Mouse (Mus musculus): ENCODE measurements around the gene Liph.
"Not testable (repeated sequence)": the region's sequence is repeated elsewhere in the genome, so short reads cannot be mapped to it uniquely, and the experiment has no call there.

The Liph gene

DNA sequence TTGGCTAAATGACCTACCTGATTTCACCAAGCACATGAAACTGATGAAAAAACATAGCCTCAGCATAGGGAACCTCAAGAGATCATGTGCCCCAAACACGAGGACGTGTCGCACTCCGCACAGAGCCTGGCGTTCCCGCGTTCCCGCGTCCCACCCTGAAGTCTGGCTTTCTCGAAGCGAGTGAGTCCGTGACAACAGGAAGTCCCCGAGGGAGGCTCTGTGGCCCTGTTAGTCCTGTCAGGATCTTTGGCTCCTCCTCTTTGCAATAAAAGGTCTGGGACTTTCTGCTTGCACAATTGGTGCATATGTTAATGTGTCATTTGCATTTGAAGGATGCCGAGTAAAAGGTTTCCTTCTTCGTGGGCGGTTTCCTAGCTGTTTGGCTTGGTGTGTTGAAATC is at the start of gene Liph:
Liph (minus strand) TSS at position 360 of the 400 bp plus-strand sequence.
- DNase-seq: no peak

DNA sequence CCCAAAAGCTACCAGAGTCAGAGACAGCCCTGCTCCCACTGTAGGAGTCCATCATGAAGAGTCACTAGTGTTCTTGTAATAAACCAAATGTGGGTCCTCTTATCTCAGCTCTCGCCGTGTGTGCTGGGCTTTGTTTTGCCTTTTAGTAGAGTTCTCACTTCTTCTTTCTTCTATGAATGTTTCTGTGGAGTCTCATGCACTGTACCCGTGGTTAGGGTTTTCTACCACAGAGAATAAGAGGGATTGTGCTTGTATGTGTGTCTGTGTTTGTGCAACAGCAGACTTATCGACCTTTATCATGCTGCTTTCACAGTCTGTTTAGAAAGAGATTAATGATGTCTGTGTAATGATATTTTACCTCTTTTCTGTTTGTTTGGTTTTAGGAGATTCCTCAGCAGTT is 48.4 kb upstream of the Liph start:
- no peak for DNase-seq

DNA sequence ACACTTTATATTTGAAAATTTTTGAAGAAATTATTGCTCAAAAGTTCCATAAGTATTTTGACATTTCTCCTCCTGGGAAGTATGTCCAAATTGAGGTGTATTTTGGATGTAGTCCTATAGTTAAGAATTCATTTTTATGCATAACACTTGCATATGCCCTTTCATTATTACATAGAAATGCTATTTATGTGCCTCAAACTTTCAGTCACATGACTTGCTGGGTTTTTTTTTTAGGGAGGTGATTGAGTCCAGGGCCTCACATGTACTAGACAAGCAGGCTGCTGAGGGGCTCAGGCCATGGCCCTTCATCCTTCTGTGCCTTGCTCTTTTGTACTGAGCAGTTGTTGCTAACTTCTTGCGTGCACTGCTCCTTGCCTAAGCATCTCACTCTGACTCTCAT is 44.5 kb upstream of the Liph start:
- no peak for DNase-seq

DNA sequence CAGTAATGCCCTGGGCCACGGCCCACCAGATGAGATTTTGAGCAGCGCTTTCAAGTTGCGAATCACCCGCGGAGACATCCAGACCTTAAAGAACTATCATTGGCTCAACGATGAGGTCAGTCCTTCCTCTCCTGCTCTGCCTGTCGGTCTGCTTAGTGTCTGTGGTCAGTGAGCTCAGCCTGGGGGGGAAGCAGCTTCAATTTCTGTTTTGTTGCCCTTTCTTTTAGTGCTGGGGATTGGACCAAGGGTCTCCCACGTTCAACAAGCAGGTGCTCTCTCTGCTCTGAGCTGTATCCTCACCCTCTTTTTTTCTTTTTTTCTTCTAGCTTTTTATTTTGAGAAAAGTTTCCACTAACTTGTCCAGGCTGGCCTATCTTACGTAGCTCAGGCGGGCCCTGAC is 43.1 kb upstream of the Liph start:
- DNase-seq: no peak

DNA sequence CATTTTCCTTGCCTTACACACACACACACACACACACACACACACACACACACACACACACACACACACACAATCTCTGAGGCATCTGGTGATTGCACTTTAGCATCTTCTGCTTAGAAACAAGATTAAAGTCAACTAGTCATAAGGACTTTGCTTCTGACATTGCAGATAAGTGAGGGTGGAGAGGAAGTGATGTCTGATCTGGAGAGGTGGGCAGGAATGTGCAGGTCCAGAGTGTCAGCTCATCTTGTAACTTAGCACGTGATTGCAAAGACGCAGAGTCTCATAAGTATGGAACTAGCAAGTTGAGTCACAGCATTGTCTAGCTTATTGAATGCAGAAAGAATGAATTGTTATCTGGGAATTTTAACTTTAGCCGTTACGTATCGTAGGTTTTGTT is 32.0 kb upstream of the Liph start:
- DNase-seq: no peak

DNA sequence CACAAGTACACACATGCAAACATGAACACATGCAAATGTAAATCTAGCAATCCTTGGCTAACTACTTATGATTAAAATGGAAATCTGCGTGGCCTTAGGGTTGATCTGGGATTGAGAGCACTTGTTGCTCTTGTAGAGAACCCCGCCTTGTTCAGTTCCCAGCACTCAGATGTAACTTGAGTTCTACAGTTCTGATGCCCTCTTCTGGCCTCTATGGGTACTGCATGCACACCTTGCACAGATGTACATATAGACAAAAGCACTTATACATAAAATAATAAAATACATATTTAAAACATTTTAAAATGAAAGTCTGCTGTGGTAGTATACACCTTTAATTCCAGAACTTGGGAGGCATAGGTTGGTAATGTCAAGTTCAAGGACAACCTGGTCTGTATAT is 26.7 kb upstream of the Liph start:
- peak in 1 of 2 experiments; percentile 20 for DNase-seq

DNA sequence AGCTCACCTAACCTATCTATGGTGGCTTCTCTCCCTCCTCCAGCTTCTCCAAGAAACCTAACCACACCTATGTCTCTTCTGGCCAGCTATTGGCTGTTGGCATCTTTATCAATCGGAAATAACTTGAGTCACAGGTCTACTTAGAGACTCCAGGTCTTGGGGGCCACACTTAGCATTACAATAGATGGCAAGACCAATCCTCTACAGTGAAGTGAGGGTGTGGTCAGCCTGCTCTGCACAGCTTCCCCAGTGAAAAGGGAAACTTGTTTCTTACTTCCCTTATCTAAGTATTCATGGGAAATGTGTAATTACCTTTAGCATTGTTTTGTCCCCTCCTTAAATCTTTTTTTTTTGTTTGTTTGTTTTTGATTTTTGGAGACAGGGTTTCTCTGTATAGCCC is 20.1 kb upstream of the Liph start:
- no peak for DNase-seq

DNA sequence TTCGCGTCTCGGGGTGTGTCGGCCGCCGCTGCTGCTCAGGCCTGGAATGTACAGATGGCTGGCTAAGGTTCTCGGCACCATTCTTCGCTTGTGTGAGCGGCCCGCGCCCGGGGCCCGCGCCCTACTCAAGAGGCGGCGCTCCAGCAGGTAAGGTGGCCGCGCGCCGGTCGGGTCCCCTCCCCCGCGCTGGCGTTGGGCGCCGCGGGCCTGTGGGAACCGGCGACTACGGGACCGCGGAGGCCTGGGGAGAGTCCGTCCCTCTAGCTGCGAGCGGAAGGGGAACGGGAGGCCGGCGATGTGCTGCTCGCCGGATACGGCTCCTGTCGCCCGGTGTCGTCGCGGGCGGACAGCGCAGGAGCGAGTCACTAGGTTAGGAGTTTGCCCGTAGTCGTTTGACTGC is 14.1 kb upstream of the Liph start:
- DNase-seq: no peak

DNA sequence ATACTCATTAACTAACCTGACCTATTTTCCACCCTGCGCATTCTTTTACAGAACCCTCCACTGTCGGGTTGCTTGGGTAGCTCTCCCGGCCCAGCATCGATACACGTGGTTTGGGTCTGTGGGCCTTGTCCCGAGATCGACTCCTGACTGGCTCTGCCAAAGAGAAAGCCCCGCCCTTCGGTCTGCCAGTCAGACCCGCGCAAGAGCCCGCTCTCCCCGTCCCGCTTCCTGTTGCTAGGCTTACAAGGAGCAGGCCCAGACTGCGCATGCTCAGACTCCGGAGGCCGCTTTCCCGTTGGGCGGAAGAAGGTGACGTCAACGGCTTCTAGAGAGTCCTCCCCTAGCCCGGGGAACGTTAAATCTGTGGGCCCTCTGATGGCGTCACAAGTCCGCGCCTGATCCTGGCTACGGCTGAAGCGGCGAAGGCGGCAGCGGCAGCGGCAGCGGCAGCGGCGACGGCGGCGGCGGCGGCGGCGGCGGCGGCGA is 13.7 kb upstream of the Liph start, which contains the start of gene Senp2:
Senp2 (plus strand) TSS at position 386 of the 486 bp plus-strand sequence.
- DNase-seq: peak; percentile 100

DNA sequence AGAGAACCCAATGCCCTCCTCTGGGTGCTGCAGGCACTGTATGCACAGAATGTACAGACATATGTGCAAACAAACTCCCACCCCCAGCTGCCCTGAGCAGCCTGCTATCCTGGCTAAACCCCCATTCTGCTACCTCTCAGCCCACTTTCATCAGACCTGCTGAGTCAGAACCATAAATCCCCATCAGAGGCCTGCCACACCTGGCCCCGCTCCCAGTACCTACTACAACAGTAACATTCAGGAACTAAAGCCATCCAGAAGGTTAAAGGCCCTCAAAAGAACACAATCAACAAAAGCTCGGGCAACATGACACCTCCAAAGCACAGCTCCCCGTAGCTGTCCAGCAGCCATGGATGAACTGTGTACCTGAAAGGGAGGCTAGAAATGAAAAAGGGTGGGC is 6.1 kb upstream of the Liph start:
- no peak for DNase-seq

DNA sequence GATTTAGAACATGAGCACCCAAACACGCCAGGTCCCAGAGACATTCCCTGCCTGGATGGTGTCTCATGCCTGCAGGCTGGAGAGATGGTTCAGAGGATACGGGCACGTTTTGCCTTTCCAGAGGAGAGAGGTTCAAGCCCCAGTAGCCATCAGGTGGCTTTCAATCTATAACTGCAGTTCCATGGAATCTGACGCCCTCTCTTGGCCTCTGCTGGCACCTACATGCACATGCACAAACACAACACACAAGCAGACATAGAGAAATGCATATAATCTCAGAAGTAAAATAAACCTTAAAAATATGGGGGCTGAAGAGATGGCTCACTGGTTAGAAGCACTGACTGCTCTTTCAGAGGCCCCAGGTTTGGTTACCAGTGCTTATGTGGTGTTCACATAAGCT is 5.7 kb upstream of the Liph start:
- no peak for DNase-seq

DNA sequence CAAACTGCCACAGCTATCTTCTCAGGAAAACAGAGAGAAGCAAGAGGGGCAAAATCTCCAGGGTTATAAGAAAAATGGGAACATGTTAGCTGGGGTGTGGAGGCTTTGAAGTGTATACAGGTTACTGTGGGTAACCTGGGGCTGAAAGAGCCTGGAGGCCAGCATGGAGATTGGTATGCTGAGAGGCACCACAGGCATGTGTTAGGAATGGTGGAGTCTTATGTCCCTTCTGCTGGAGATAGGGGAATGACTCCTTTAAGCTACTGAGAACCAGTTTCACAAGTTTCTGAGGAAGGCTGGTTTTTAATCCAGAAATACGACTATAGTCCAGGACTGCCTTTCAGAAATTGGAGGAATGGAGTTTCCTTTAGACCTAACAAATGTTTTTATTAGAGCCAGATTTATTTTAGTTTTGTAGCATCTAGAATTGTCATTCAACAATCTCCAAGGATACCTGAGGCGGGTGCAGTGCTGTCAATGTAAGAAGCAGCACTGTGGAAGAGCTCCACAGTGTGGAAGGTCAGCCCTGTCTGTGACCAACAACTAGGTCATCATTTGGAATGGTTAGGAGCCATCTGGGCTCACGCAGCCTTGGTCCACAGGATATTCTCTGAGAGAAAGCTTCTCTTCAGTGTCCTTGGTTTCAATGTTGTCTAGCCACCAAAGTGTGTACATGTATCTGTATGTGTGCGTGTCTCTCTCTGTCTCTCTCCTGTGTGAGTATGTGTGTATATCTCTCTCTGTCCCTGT is 4.7 kb upstream of the Liph start:
- DNase-seq: no peak

DNA sequence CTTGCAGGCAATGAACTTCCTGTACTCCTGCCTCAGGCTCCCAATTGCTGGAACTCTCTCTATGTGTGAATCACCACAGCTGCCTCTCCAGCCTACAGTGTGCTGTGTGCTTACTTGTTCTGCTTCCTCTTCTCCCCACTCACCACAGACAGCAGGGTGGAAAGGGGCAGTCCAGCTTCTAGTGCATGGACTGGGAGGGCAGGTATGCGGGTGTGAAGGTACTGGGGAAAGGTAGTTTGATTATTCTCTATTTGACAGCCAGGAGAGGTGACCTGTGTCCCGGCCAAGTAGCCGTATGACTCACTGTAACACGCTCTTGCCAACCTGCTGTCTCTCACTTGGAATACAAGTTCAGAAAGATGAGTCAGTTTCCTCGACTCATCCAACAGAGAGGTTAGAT is 2.6 kb upstream of the Liph start:
- DNase-seq: peak in 1 of 2 experiments; percentile 16

DNA sequence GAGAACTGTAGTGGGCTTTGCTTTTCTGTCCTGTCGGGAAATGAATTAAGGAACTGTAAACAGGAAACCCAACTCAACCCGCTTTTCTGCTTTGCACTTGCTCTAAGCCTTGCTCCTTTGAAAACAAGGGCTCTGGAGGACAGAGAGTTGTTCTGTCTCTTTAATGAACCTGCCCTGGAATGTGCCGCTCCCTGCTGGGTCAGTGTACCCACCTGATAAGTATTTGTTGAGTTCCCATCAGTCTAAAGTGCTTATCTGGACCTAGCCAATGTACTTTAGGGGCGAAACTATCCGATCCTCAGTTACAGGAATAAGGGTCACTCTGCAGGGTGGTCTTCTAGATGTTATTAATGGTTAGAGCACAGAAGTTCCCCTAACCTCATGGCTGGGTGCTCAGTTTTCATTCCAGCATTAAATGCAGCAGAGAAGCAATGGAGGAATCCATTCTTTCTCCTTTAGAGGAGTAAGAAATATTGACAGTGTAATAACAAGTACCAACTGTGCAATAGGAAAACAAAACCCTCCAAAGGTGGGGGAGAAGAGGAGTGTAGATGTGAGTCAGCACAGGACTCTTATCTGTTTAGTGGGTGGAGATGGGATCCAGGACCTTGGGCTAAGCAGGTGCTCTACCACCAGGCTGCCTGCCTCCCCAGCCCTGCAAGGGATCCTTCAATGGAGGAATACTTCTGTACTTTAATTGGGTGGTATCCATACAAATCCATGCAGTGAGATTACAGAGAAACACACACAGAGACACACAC is 1.6 kb upstream of the Liph start:
- no peak for DNase-seq

DNA sequence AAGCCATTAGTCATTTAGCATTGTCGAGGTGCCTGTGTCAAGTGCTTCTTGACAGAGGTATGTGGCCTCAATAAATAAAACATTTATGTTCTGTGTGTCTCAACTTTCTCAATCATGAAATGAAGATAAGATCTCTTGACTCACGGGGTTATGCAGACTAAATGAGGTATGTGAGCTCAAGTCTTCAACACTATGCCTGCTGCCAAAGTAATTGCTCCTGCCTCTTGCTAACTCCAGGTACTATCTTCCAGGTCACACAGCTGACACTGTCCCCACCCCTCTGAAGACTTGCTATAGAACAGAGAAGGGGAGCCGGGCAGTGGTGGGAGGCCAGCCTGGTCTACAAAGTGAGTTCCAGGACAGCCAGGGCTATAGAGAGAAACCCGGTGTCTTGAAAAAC is 939 bp upstream of the Liph start:
- no peak for DNase-seq

DNA sequence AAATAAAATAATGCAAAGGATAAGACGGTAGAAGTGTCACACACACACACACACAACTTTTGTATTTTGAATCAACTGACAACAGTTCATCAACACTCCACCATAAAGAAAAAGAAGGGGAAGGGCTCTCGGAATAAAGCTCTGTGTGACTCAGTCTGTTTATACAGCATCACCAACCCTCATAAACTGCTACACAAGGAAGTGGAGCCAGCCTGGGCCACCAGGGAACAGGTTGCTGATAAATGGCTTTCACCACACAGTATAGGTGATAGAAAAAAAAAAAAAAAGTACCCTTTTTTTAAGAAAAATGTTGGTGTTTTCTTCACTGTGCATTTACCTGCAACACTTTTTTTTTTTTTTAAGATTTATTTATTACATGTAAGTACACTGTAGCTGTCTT is 3.7 kb downstream of the Liph start:
- DNase-seq: no peak

DNA sequence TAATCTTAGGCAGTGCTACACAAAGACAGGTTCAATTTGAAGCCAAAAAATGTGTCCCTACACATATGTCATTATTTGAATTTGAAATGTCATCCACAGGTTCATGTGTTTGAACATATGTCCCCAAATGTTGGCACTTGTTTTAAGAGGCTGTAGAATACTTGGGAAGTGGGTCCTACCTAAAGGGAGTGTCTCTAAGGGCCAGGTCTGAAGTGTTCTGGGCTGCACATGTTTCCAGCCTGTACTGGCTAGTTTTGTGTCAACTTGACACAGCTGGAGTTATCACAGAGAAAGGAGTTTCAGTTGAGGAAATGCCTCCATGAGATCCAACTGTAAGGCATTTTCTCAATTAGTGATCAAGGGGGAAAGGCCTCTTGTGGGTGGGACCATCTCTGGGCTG is 4.6 kb downstream of the Liph start:
- DNase-seq: not testable (repeated sequence)

DNA sequence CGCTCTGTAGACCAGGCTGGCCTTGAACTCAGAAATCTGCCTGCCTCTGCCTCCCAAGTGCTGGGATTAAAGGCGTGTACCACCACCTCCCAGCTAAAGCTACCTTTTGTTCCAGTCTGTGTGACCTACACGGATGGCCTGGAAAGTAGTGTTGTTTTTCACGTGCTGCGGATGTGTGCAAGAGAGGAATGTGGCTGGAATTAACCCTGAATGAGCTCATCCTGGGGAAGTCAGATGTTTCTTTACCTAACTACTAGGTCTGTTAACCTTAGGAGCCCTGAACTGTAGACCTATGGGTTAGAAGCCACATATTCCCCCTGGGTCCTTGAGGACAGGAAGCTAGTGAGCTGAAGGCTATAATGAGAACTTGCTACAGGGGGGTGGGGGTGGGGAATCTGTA is 7.5 kb downstream of the Liph start:
- DNase-seq: no peak

DNA sequence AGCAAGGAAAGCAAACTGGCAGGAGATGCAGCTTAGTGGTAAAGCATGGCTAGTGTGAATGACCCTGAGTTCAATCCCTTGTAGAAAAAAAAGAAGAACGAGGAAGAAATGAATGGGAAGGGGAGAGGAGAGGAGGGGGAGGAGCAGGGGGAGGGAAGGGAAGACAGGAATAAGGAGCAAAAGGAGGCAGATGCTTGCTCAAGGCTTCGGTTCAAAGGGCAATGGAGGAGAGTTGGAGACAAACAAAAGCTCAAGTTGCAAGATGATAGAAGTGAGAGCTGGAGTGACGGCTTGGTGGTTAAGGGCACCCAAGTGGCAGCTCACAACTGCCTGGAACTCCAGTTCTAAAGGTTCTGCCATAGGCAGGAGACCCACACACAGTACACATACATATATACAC is 9.3 kb downstream of the Liph start:
- DNase-seq: no peak

DNA sequence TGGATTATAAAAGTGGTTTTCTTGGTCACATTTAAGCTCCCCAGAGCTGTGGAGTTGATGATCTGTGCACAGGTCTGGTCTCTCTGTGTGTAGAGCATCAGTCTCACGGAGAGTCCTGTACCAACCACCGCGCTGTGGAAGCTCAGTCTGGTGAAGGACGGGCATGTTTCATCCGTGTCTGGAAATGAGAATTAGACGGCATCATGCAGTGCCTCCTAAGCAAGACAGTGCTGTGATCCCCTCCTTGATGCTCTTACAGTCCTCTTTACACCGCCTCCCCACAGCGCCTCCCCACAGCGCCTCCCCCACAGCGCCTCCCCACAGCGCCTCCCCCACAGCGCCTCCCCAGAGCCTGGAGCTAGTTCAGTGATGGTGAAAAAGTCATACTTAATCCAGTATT is 11.4 kb downstream of the Liph start:
- DNase-seq: no peak

DNA sequence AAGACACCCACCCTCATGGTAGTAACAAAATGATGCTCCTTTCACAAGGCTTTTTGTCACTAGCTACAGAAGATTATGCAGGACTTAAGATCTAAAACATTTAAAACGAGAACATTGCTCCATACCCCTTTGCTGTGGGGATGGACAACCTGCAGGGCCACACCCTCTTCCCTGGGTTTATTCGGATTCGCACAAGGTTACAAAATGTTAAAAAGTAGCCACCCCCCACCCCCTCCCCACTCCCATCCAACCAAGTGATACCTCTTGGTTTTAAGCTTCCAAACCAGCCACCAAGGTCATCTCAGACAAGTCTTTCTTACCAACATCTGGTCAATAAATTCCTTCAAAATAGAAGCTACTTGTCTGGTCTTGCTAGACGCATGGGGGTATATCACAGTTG is 11.9 kb downstream of the Liph start:
- no peak for DNase-seq

DNA sequence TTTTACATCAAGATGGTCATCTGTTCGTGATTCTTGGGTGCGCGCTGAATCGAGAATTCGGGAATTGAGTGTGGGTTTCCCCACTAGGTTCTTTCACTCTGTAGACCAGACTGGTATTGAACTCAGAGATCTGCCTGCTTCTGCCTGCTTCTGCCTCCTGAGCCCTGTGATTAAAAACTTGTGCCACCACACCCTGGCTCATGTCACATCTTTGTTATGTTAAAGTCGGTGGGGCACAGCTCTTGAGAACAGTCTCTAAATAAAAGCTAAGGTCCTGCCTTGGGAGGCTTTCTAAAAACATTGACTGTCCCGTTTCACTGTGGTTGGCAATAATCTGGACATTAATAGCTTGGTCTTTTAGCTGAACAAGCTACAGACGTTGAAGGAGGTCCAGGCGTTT is 12.3 kb downstream of the Liph start:
- DNase-seq: no peak

DNA sequence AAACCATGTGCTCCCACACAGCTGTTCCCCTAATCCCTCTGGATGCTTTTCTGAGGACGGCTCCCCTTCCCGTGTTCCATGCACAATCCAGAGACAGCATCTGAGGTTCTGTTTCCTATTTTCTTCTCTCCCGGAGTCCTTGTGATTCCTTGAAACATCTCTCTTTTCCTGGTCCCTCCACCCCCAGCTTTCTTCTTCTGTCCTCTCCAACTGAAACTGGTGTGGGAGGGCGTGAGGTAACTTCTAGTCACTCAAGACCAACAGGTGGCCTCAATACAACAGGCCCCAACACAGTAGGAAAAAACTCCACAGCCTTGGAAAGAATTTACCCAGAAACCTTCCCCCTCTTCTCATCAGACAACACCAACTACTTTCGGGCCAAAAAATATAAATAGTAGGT is 18.1 kb downstream of the Liph start:
- DNase-seq: no peak

DNA sequence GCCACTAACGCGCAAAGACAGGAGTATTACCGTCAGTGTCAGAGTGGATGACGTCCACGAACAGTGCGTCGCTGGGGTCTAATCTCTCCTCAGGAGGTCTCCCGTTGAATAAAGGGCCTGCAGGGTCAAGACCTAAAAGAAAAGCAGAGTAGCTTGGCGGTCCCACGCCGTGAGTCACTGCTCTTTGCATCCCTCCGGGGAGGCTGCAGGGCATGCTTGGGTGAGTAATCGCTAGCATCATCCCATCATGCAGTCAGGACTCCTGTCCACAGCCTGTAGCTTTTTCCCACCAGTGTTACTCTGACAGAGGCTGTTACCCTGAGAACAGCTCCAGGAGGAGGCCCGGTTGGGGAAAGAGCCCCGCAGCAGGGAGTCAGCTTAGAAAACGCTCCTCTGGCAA is 19.3 kb downstream of the Liph start:
- peak in 1 of 2 experiments; percentile 6 for DNase-seq

Measured in cerebellum, postnatal 36 days (tissue).